Comparison of ENCODE assay signal across 1 mouse cellular context in genomic region chr5:149217524-149218357, GRCm38 (mm10).
TF ChIP-seq lines count a peak whose summit lies in the region.

No protein-coding gene starts in this region.

TF ChIP-seq in CH12.LX, 34 proteins besides CTCF, POLR2A, EP300 and RAD21:
- no peak for TF ChIP-seq JUND (conservative IDR thresholded peaks at IDR 0.05; ENCODE audit: low read depth, low read length)
- TF ChIP-seq POLR2AphosphoS2 (IDR thresholded peaks at IDR 0.05; ENCODE audit: low read depth, low read length), result 0 out of 2 replicates have a peak, but pooled peaks have one; percentile 46
